Mouse (Mus musculus) CD4-positive, CD25-positive, alpha-beta regulatory T cell, adult 4 months (primary cell): ENCODE measurements around the gene Zc3hav1. TPM values are rescaled to one million over a fixed set of nuclear protein-coding genes. Genes with fewer than 3 reads are reported as not detected.

Source experiments
- ATAC-seq: one replicate; pipeline ENCODE4 v1.8.0; 2017
- polyA plus RNA-seq, 2 experiments: library from polyadenylated mRNA; unstranded; fragments of 100-300 nt; shearing (Covaris generic); gene quantifications; one replicate each; pipeline ENCODE4 v1.2.1; 2017

Gene Zc3hav1
- polyA plus RNA-seq, 2 experiments from 2014 or later = 189 to 215 TPM

- peak; percentile 21 for ATAC-seq
Measured at GRCm38 (mm10) chr6:38351930-38352329, 2.5 kb downstream of the Zc3hav1 start.

- no peak for ATAC-seq
Measured at GRCm38 (mm10) chr6:38349806-38350205, 4.6 kb downstream of the Zc3hav1 start.

GRCm38 (mm10) chr6:38348811-38349453 lies 5.5 kb downstream of the Zc3hav1 start:
- ATAC-seq = no peak

- ATAC-seq = no peak
Measured at GRCm38 (mm10) chr6:38347875-38348274, 6.5 kb downstream of the Zc3hav1 start.

- ATAC-seq = peak; percentile 66
Measured at GRCm38 (mm10) chr6:38345796-38346195, 8.6 kb downstream of the Zc3hav1 start.

- peak; percentile 30 for ATAC-seq
Measured at GRCm38 (mm10) chr6:38344006-38344670, 10.3 kb downstream of the Zc3hav1 start.

GRCm38 (mm10) chr6:38343581-38343980 lies 10.8 kb downstream of the Zc3hav1 start:
- ATAC-seq = no peak

- ATAC-seq = peak; percentile 38
Measured at GRCm38 (mm10) chr6:38342666-38342992, 11.8 kb downstream of the Zc3hav1 start.

- peak; percentile 59 for ATAC-seq
Measured at GRCm38 (mm10) chr6:38341751-38342665, 12.4 kb downstream of the Zc3hav1 start.

- ATAC-seq = no peak
Measured at GRCm38 (mm10) chr6:38339078-38339477, 15.3 kb downstream of the Zc3hav1 start.

- peak; percentile 30 for ATAC-seq
Measured at GRCm38 (mm10) chr6:38337951-38338350, 16.5 kb downstream of the Zc3hav1 start.

GRCm38 (mm10) chr6:38337166-38337705 lies 17.2 kb downstream of the Zc3hav1 start:
- ATAC-seq = no peak

- no peak for ATAC-seq
Measured at GRCm38 (mm10) chr6:38335264-38335663, 19.1 kb downstream of the Zc3hav1 start.

GRCm38 (mm10) chr6:38326596-38326995 lies 27.8 kb downstream of the Zc3hav1 start:
- ATAC-seq = peak; percentile 51

- ATAC-seq = no peak
Measured at GRCm38 (mm10) chr6:38320621-38321020, 33.8 kb downstream of the Zc3hav1 start.

GRCm38 (mm10) chr6:38316050-38316449 lies 38.4 kb downstream of the Zc3hav1 start:
- no peak for ATAC-seq

- ATAC-seq = peak; percentile 64
Measured at GRCm38 (mm10) chr6:38309741-38310140, 44.7 kb downstream of the Zc3hav1 start.

- no peak for ATAC-seq
Measured at GRCm38 (mm10) chr6:38304981-38305380, 49.4 kb downstream of the Zc3hav1 start.

- peak; percentile 58 for ATAC-seq
Measured at GRCm38 (mm10) chr6:38298761-38299401, 55.5 kb downstream of the Zc3hav1 start, which contains the start of gene Zc3hav1l. Gene Zc3hav1l, minus strand, starts transcription at chr6:38299259.

- no peak for ATAC-seq
Measured at GRCm38 (mm10) chr6:38298246-38298635, 56.2 kb downstream of the Zc3hav1 start.

GRCm38 (mm10) chr6:38297580-38298245 lies 56.7 kb downstream of the Zc3hav1 start:
- no peak for ATAC-seq

- ATAC-seq = no peak
Measured at GRCm38 (mm10) chr6:38293708-38294107, 60.7 kb downstream of the Zc3hav1 start.
